Mouse (Mus musculus) kidney, adult 2 months (tissue): ENCODE data around the gene Nrxn3.

Experiments
- CTCF ChIP-seq: fragments of 200-500 bp; conservative IDR thresholded peaks from 2 replicates; pipeline ENCODE4 v1.5.1; 2011; ENCODE audit warnings: low read depth, mild to moderate bottlenecking, control low read depth, low read length, moderate library complexity, mixed read lengths; ENCODE audit not compliant: insufficient read depth, insufficient read length
- POLR2A ChIP-seq: fragments of 200-500 bp; IDR thresholded peaks from one replicate; pipeline ENCODE4 v1.6.1; 2011; ENCODE audit warnings: low read depth, low read length, control low read depth

DNA sequence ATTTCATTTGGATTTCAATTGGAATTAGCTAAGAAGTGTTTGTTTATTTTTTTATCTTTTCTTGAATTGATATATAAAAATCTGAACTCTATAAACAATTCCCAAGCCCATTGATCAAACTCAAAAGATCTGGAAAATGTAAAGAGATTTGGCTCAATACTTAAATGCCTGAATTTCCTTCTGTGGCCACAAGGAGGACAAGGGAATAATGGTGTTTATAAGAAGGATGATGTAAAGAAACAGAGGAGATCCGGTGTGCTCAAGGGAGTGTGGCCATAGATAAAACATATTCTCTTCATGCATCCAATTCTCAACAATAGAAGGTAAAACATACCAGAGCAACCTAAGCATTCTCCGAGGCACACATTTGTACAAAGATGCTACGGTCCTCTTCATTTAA is 1085.5 kb downstream of the Nrxn3 start:
- TF ChIP-seq CTCF = no peak
- no peak for TF ChIP-seq POLR2A
